Mouse (Mus musculus) kidney, adult 2 months (tissue): ENCODE data around the gene Vps26c.

Experiments
- CTCF ChIP-seq: fragments of 200-500 bp; conservative IDR thresholded peaks from 2 replicates; pipeline ENCODE4 v1.5.1; 2011; ENCODE audit warnings: low read depth, mild to moderate bottlenecking, control low read depth, low read length, moderate library complexity, mixed read lengths; ENCODE audit not compliant: insufficient read depth, insufficient read length
- POLR2A ChIP-seq: fragments of 200-500 bp; IDR thresholded peaks from one replicate; pipeline ENCODE4 v1.6.1; 2011; ENCODE audit warnings: low read depth, low read length, control low read depth

- no peak for TF ChIP-seq POLR2A
- TF ChIP-seq CTCF, result no peak
Measured at GRCm38 (mm10) chr16:94566834-94567585, 40.4 kb upstream of the Vps26c start.
